Mouse (Mus musculus) heart, postnatal 0 days (tissue): ENCODE measurements around the gene Hdac4. TPM values are rescaled to one million over a fixed set of nuclear protein-coding genes. Genes with fewer than 3 reads are reported as not detected.

Source experiments
- ATAC-seq: fragments of 200-750 bp; cut with Nextera tagmentation; 2 replicates; pipeline ENCODE4 v1.8.0; 2017; ENCODE audit warnings: low read depth, moderate number of reproducible peaks, moderate library complexity; ENCODE audit not compliant: insufficient read depth
- DNase-seq: peaks from one replicate; pipeline ENCODE4 v3.0.0-alpha.2; 2016; ENCODE audit warnings: low spot score
- H3K27ac ChIP-seq: fragments of 300-500 bp; sonication (generic); 2 replicates; pipeline ENCODE4 v1.5.1; 2014; ENCODE audit warnings: low read depth, mild to moderate bottlenecking
- H3K27me3 ChIP-seq: fragments of 300-500 bp; sonication (generic); 2 replicates; pipeline ENCODE4 v1.6.1; 2014; ENCODE audit warnings: low read length, mixed read lengths; ENCODE audit not compliant: control insufficient read depth, insufficient read depth
- H3K36me3 ChIP-seq: fragments of 300-500 bp; sonication (generic); replicated peaks from 2 replicates; pipeline ENCODE4 v1.6.1; 2014; ENCODE audit warnings: low read length, mixed read lengths; ENCODE audit not compliant: control insufficient read depth, insufficient read depth
- H3K4me1 ChIP-seq: fragments of 300-500 bp; sonication (generic); 2 replicates; pipeline ENCODE4 v1.6.1; 2014; ENCODE audit warnings: antibody characterized with exemption; ENCODE audit not compliant: control insufficient read depth, insufficient read depth
- H3K4me2 ChIP-seq: fragments of 300-500 bp; sonication (generic); 2 replicates; pipeline ENCODE4 v1.6.1; 2014; ENCODE audit warnings: low read depth, mild to moderate bottlenecking, low read length, moderate library complexity
- H3K4me3 ChIP-seq: fragments of 300-500 bp; sonication (generic); 2 replicates; pipeline ENCODE4 v1.5.1; 2014; ENCODE audit warnings: low read depth, low read length
- H3K9ac ChIP-seq: fragments of 300-500 bp; sonication (generic); replicated peaks from 2 replicates; pipeline ENCODE4 v1.6.1; 2014; ENCODE audit warnings: low read depth, low read length, mixed read lengths
- H3K9me3 ChIP-seq: fragments of 300-500 bp; sonication (generic); replicated peaks from 2 replicates; pipeline ENCODE4 v1.6.1; 2016; ENCODE audit warnings: low read length; ENCODE audit not compliant: control insufficient read depth
- CTCF ChIP-seq: IDR thresholded peaks from 2 replicates; pipeline ENCODE4 v1.5.1; 2016; ENCODE audit warnings: antibody characterized with exemption, control low read depth, low read depth
- EP300 ChIP-seq: IDR thresholded peaks from 2 replicates; pipeline ENCODE4 v1.6.1; 2016; ENCODE audit warnings: antibody characterized with exemption, low read depth
- WGBS: fragments of 180-500 bp; shearing (Covaris S2); extraction: QIAGEN DNeasy Blood & Tissue Kit; methylation state at CpG from one replicate; pipeline ENCODE4 v1.1.7; 2014; 5-methylcytosine and 5-hydroxymethylcytosine counted together
- polyA plus RNA-seq: library from polyadenylated mRNA; unstranded; fragments of >200 nt; fragmentation: Nextera tagmentation; extraction: Ambion mirVana; gene quantifications from 2 replicates; pipeline ENCODE4 v1.2.1, GENCODE M21; 2015
- total RNA-seq: library from RNA; depleted of rRNA; stranded (reverse); fragments of >200 nt; gene quantifications from 2 replicates; pipeline ENCODE4 v1.2.3, GENCODE M21; 2014; ENCODE audit warnings: low replicate concordance

The Hdac4 gene
- total and polyA plus RNA-seq, 2 experiments from 2014 or later, result 6.8 to 13.0 TPM

DNA sequence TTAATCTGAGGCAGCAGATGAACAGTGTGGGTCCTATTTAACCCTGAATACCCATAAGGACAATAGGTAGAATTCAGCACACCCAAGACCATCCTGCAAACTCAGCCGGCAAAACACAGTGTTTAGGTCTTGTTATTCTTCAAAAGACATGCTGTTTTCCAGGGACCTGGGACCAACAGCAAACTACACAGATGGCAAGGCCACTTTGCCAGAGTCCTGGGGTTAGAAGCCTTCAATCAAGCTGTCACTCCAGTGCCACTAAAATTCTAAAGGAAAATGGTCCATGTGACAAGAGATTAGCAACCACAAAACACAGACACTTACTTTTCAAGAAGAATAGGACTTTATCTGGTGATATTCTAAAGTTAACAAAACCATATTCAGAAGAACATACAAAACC lies 86.3 kb downstream of the Hdac4 start:
- no peak for DNase-seq
- Histone ChIP-seq H3K27me3 (no peaks in the 10 kb centered on the region), H3K4me1 (peaks cover 32% of the 10 kb centered on the region), H3K4me2 (no peak overlapping the region), H3K9me3 (no peaks in the 10 kb centered on the region), H3K9ac (no peak overlapping the region), H3K36me3 (no peaks in the 10 kb centered on the region), H3K27ac (no peak overlapping the region), H3K4me3 (no peak overlapping the region)
- no peak for ATAC-seq
- TF ChIP-seq EP300 (no peak), CTCF (no peak)
- WGBS, result 89% methylated on average over 1 of the region's 1 CpGs

DNA sequence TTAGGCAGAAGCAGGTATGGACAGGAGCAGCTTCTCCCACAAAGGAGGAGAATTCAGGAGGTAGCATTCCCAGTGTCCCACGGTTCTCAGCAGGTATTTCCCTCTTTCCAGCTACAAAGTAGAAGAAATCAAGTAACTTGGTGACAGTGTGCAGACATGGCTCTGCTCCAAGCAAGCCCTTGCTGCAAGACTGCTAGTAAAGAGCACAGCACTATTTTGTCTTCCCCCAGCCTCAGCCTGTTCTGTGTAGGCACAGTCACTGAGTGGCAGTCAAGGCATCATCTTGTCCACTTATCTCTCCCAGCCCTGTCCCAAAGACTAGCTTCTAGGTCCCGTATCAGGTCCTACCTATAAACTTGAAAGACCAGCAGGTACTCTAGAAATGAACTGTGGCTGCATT lies 86.9 kb downstream of the Hdac4 start:
- H3K4me2 ChIP-seq, result no peak overlapping the region
- H3K9me3 ChIP-seq, result no peaks in the 10 kb centered on the region
- peak overlapping the region; percentile 24; the same call in 1 of the 2 replicates for H3K27ac ChIP-seq
- DNase-seq (no peak), ATAC-seq (no peak)
- 49% methylated on average over 2 of the region's 2 CpGs for WGBS
- no peaks in the 10 kb centered on the region for H3K27me3 ChIP-seq
- H3K4me1 ChIP-seq, result peaks cover 32% of the 10 kb centered on the region
- H3K4me3 ChIP-seq, result no peak overlapping the region
- H3K36me3 ChIP-seq, result no peaks in the 10 kb centered on the region
- TF ChIP-seq EP300, result no peak
- no peak for TF ChIP-seq CTCF
- H3K9ac ChIP-seq, result no peak overlapping the region

DNA sequence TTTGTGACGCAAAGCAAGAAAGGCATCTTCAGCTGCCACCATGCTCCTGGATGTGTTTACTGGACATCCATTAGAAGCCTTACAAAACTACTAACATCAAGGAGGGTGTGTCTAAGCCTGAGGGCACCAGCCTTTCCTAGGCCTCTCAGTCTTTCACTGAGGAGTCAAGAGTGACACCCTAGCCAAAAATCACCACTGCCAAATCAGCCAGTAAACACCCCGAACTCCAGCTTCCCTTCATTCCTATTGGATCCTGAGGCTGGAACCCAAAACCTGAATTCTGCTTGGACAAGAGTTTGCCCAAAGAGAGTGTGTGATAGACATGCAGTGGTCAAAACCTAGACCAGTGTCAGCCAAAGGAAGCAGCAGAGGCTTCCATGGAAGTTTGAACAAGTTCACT lies 87.5 kb downstream of the Hdac4 start:
- TF ChIP-seq EP300 (no peak), CTCF (no peak)

DNA sequence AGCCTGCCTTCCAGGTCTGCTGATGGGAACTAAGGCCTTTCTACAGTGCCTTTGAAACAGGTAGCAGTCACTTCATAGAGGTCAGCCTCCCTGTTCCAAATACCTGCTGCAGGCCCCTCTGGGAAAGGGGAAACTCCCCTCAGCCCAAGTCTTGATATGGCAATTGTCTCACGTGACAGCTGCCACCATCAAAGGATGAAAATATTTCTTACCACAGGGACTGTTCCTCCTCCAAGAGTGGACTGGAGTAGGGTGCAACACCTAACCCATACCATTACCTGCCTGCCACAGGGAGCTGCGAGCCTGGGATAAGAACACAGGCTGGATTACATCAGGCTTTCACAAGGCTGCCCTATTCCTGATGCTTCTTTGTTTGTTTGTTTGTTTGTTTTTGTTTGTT lies 88.0 kb downstream of the Hdac4 start:
- WGBS, result 65% methylated on average over 2 of the region's 2 CpGs
- ATAC-seq (no peak), DNase-seq (no peak)
- Histone ChIP-seq H3K9me3 (no peaks in the 10 kb centered on the region), H3K27ac (no peak overlapping the region), H3K27me3 (no peaks in the 10 kb centered on the region), H3K9ac (no peak overlapping the region), H3K4me1 (peaks cover 35% of the 10 kb centered on the region), H3K4me3 (no peak overlapping the region), H3K4me2 (no peak overlapping the region), H3K36me3 (no peaks in the 10 kb centered on the region)
- TF ChIP-seq CTCF, result no peak
- no peak for TF ChIP-seq EP300

More for the DNA sequence above, 87.5 kb downstream of the Hdac4 start:
- Histone ChIP-seq H3K4me2 (no peak overlapping the region), H3K4me3 (no peak overlapping the region), H3K36me3 (no peaks in the 10 kb centered on the region), H3K9me3 (no peaks in the 10 kb centered on the region), H3K27me3 (no peaks in the 10 kb centered on the region), H3K4me1 (peaks cover 34% of the 10 kb centered on the region), H3K27ac (peak overlapping the region; percentile 24; the same call in 1 of the 2 replicates), H3K9ac (no peak overlapping the region)
- 88% methylated on average over 2 of the region's 2 CpGs for WGBS
- no peak for DNase-seq
- ATAC-seq, result no peak

DNA sequence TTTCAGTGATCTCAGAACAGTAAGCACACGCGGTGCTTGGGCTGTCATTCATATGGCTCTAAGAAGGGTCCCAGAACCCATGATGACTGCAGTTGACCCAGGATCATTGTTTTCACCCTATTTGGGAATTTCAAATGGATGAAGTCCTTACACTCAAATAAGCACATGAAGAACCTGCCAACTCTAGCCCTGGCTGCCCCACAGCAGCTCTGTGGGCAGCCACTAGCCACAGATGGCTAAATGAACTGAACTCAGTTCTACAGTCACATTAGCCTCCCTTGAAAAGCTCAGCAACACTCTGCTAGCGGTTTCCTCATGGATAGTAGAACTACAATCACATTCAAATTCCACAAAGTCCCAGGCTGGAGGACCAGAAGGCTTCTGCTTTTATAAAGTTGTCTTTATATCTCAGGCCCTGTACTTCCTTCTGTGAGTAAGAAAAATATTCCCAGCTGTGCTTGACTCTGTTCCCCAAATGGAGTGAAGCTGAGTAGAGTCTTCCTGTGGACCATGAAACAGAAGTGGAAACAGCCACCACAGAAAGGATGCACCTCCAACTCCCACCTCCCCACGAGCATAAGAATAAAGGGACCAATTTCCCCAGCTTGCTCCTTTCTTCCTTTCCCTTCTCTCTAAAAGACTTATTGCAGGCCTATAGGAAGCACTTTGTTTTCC lies 88.9 kb downstream of the Hdac4 start:
- TF ChIP-seq EP300 (no peak), CTCF (no peak)

DNA sequence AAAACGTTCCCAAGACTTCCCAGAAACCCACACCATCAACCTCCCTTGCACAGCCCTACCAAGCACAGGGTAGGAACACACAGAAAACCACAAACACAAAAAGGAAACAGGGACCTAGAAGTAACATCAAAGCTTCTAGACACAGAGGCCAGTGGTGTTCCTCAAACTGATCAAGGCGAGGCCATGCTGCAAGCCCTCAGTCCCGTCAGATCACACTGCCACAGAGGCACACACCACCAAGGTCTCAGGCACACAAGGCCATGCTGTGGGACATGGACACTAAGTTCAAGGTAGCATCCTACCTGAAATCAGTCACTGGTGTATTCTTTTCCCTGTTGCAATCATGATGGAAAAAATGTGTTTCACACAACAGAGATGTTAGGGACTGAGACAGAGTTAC lies 90.8 kb downstream of the Hdac4 start:
- 92% methylated on average over 3 of the region's 3 CpGs for WGBS
- no peak overlapping the region for H3K9ac ChIP-seq
- no peak overlapping the region for H3K4me2 ChIP-seq
- H3K9me3 ChIP-seq, result no peaks in the 10 kb centered on the region
- H3K27ac ChIP-seq, result no peak overlapping the region
- no peak for ATAC-seq
- no peak for DNase-seq
- H3K4me1 ChIP-seq, result peaks cover 48% of the 10 kb centered on the region
- TF ChIP-seq EP300, result no peak
- TF ChIP-seq CTCF, result no peak
- H3K4me3 ChIP-seq, result no peak overlapping the region
- no peaks in the 10 kb centered on the region for H3K27me3 ChIP-seq
- H3K36me3 ChIP-seq, result no peaks in the 10 kb centered on the region

More for the DNA sequence above, 88.9 kb downstream of the Hdac4 start:
- no peak overlapping the region for H3K27ac ChIP-seq
- H3K9ac ChIP-seq, result no peak overlapping the region
- no peaks in the 10 kb centered on the region for H3K9me3 ChIP-seq
- no peak overlapping the region for H3K4me3 ChIP-seq
- ATAC-seq (no peak), DNase-seq (no peak)
- 82% methylated on average over 4 of the region's 4 CpGs for WGBS
- no peaks in the 10 kb centered on the region for H3K27me3 ChIP-seq
- no peaks in the 10 kb centered on the region for H3K36me3 ChIP-seq
- peaks cover 35% of the 10 kb centered on the region for H3K4me1 ChIP-seq
- H3K4me2 ChIP-seq, result no peak overlapping the region
